Mouse (Mus musculus): Measurements from ENCODE around the gene Eml2. TPM values are rescaled to one million over a fixed set of nuclear protein-coding genes. Genes with fewer than 3 reads are reported as not detected.

Eml2 gene
- polyA plus RNA-seq, 1 experiment from 2014 or later, result 1.4 TPM

DNA sequence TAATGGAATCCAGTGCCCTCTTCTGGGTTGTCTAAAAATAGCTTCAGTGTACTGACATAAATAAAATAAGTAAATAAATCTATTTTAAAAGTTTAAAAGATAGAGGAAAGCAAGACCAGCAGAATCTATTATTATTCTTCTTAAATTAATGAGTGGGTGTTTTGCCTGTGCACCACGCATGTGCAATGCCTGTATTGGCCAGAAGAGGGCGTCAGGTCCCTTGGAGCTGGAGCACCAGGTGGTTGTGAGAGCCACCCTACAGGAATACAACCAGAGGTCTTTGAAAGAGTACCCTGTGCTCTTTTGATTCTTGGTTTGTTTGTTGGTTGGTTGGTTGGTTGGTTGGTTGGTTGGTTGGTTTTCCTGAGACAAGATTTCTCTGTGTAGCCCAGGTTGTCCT, 21.8 kb downstream of the Eml2 start:
- Histone ChIP-seq H3K4me1 (replicated peaks; ENCODE audit: control insufficient read depth, insufficient read depth, low read length) (no peaks in the 10 kb centered on the region), H3K4me2 (replicated peaks; ENCODE audit: low read depth, low read length) (no peak overlapping the region), H3K9ac (ENCODE audit: low read depth, low read length) (no peak overlapping the region), H3K9me3 (ENCODE audit: control insufficient read depth, low read length) (no peaks in the 10 kb centered on the region), H3K27ac (ENCODE audit: low read depth, low read length) (no peak overlapping the region), H3K4me3 (ENCODE audit: low read depth, low read length) (no peak overlapping the region), H3K36me3 (ENCODE audit: control insufficient read depth, insufficient read depth, low read length) (no peaks in the 10 kb centered on the region), H3K27me3 (ENCODE audit: control insufficient read depth, insufficient read depth, low read length) (no peaks in the 10 kb centered on the region; the same call in 1 of the 2 replicates)
- ATAC-seq (ENCODE audit: low FRiP score), result no peak
- peak; percentile 41 for DNase-seq (ENCODE audit: low spot score)
- WGBS, result 33% methylated on average over 2 of the region's 2 CpGs

- Histone ChIP-seq H3K27ac (ENCODE audit: low read depth, low read length) (no peak overlapping the region), H3K27me3 (ENCODE audit: control insufficient read depth, insufficient read depth, low read length) (no peaks in the 10 kb centered on the region; the same call in 1 of the 2 replicates), H3K9ac (ENCODE audit: low read depth, low read length) (no peak overlapping the region), H3K36me3 (ENCODE audit: control insufficient read depth, insufficient read depth, low read length) (no peaks in the 10 kb centered on the region), H3K9me3 (ENCODE audit: control insufficient read depth, low read length) (no peaks in the 10 kb centered on the region), H3K4me1 (replicated peaks; ENCODE audit: control insufficient read depth, insufficient read depth, low read length) (no peaks in the 10 kb centered on the region), H3K4me2 (replicated peaks; ENCODE audit: low read depth, low read length) (no peak overlapping the region), H3K4me3 (ENCODE audit: low read depth, low read length) (no peak overlapping the region)
- DNase-seq (ENCODE audit: low spot score) (no peak), ATAC-seq (ENCODE audit: low FRiP score) (0 out of 2 replicates have a peak, but pooled peaks have one; percentile 51)
- WGBS, result 69% methylated on average over 14 of the region's 15 CpGs
Measured at GRCm38 (mm10) chr7:19201660-19202059, 25.4 kb downstream of the Eml2 start.

- Histone ChIP-seq H3K4me2 (replicated peaks; ENCODE audit: low read depth, low read length) (no peak overlapping the region), H3K9me3 (ENCODE audit: control insufficient read depth, low read length) (no peaks in the 10 kb centered on the region), H3K27me3 (ENCODE audit: control insufficient read depth, insufficient read depth, low read length) (no peaks in the 10 kb centered on the region; the same call in 1 of the 2 replicates), H3K36me3 (ENCODE audit: control insufficient read depth, insufficient read depth, low read length) (no peaks in the 10 kb centered on the region), H3K4me3 (ENCODE audit: low read depth, low read length) (no peak overlapping the region), H3K9ac (ENCODE audit: low read depth, low read length) (no peak overlapping the region), H3K4me1 (replicated peaks; ENCODE audit: control insufficient read depth, insufficient read depth, low read length) (no peaks in the 10 kb centered on the region), H3K27ac (ENCODE audit: low read depth, low read length) (no peak overlapping the region)
- 57% methylated on average over 15 of the region's 15 CpGs for WGBS
- ATAC-seq (ENCODE audit: low FRiP score), result no peak
- no peak for DNase-seq (ENCODE audit: low spot score)
Measured at GRCm38 (mm10) chr7:19202065-19202850, 26.0 kb downstream of the Eml2 start.

DNA sequence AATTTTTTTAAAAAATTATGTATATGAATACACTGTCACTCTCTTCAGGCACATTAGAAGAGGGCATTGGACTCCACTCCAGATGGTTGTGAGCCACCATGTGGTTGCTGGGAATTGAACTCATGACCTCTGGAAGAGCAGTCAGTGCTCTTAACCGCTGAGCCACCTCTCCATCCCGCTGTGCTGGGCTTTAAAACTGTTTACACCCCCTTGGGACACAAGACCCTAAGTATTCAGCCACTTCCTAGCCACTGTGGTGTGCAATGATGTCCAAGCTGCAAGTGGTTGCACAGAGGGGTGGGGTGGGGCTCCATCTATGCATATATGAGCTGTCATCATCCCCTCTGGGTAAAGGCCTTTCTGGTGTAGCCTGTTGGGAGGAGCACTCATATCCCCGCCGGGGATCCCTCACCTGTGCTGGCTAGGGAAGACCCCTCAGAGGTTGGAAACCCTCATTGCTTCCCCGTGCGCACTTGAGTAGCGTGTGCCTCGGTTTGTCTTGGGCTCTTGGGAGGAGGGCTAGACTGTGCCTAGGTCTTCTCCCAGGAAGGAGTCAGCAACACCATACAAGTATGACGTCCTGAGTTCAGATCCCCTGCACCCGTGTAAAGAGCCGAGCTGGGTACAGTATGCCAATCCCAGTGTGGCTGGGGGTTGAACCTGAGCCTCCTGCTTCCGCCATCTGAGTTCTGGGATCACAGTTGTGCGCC, 32.1 kb downstream of the Eml2 start:
- ATAC-seq (ENCODE audit: low FRiP score), result no peak
- WGBS, result 82% methylated on average over 13 of the region's 13 CpGs

DNA sequence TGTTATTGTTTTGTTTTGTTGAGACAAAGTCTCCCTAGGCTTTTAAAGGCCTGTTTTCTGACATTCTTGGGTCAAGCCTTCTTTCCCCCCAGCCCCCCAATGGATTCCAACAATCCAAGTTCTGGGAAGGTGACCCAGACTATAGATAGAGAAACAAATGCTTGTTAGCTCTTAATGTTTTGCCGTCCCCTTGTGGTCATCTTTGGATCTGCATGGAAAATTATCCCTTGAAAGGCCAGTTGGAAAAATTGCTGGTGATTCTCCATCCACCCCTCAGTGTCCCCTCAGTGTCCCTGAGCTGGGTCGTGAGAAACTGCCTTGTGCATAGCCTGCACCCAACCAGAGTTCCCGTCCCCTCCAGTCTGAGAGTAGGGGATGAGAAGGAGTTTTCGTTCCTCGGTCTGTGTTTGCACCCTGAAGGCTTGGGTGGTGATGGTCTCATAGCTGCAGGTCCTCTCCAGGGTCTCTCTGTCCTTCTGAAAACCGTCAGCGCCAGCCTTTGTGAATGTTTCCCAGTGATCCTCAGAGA, 32.8 kb downstream of the Eml2 start:
- no peak for ATAC-seq (ENCODE audit: low FRiP score)
- 53% methylated on average over 7 of the region's 7 CpGs for WGBS
- H3K36me3 ChIP-seq (ENCODE audit: control insufficient read depth, insufficient read depth, low read length), result no peaks in the 10 kb centered on the region
- no peaks in the 10 kb centered on the region; the same call in 1 of the 2 replicates for H3K27me3 ChIP-seq (ENCODE audit: control insufficient read depth, insufficient read depth, low read length)
- peaks cover 2% of the 10 kb centered on the region; the same call in 1 of the 2 replicates for H3K9me3 ChIP-seq (ENCODE audit: control insufficient read depth, low read length)
- H3K27ac ChIP-seq (ENCODE audit: low read depth, low read length), result no peak overlapping the region
- no peak overlapping the region for H3K4me2 ChIP-seq (replicated peaks; ENCODE audit: low read depth, low read length)
- DNase-seq (ENCODE audit: low spot score), result peak; percentile 77
- no peak overlapping the region for H3K9ac ChIP-seq (ENCODE audit: low read depth, low read length)
- H3K4me1 ChIP-seq (replicated peaks; ENCODE audit: control insufficient read depth, insufficient read depth, low read length), result no peaks in the 10 kb centered on the region
- H3K4me3 ChIP-seq (ENCODE audit: low read depth, low read length), result no peak overlapping the region

More for the DNA sequence above, 32.1 kb downstream of the Eml2 start:
- no peak overlapping the region for H3K27ac ChIP-seq (ENCODE audit: low read depth, low read length)
- H3K9ac ChIP-seq (ENCODE audit: low read depth, low read length), result no peak overlapping the region
- no peaks in the 10 kb centered on the region for H3K4me1 ChIP-seq (replicated peaks; ENCODE audit: control insufficient read depth, insufficient read depth, low read length)
- no peak overlapping the region for H3K4me2 ChIP-seq (replicated peaks; ENCODE audit: low read depth, low read length)
- H3K4me3 ChIP-seq (ENCODE audit: low read depth, low read length), result no peak overlapping the region
- DNase-seq (ENCODE audit: low spot score), result no peak
- H3K9me3 ChIP-seq (ENCODE audit: control insufficient read depth, low read length), result peaks cover 2% of the 10 kb centered on the region; the same call in 1 of the 2 replicates
- no peaks in the 10 kb centered on the region for H3K36me3 ChIP-seq (ENCODE audit: control insufficient read depth, insufficient read depth, low read length)
- no peaks in the 10 kb centered on the region; the same call in 1 of the 2 replicates for H3K27me3 ChIP-seq (ENCODE audit: control insufficient read depth, insufficient read depth, low read length)

- no peak overlapping the region for H3K9ac ChIP-seq (ENCODE audit: low read depth, low read length)
- no peak overlapping the region for H3K27ac ChIP-seq (ENCODE audit: low read depth, low read length)
- H3K9me3 ChIP-seq (ENCODE audit: control insufficient read depth, low read length), result peaks cover 2% of the 10 kb centered on the region; the same call in 1 of the 2 replicates
- no peaks in the 10 kb centered on the region for H3K4me1 ChIP-seq (replicated peaks; ENCODE audit: control insufficient read depth, insufficient read depth, low read length)
- no peak for ATAC-seq (ENCODE audit: low FRiP score)
- H3K4me2 ChIP-seq (replicated peaks; ENCODE audit: low read depth, low read length), result no peak overlapping the region
- no peaks in the 10 kb centered on the region for H3K36me3 ChIP-seq (ENCODE audit: control insufficient read depth, insufficient read depth, low read length)
- DNase-seq (ENCODE audit: low spot score), result no peak
- H3K27me3 ChIP-seq (ENCODE audit: control insufficient read depth, insufficient read depth, low read length), result no peaks in the 10 kb centered on the region; the same call in none of the 2 replicates
- WGBS, result 80% methylated on average over 4 of the region's 4 CpGs
- H3K4me3 ChIP-seq (ENCODE audit: low read depth, low read length), result no peak overlapping the region
Measured at GRCm38 (mm10) chr7:19209494-19209893, 33.3 kb downstream of the Eml2 start.

GRCm38 (mm10) chr7:19210010-19210409, 33.8 kb downstream of the Eml2 start:
- Histone ChIP-seq H3K4me1 (replicated peaks; ENCODE audit: control insufficient read depth, insufficient read depth, low read length) (no peaks in the 10 kb centered on the region), H3K9me3 (ENCODE audit: control insufficient read depth, low read length) (peaks cover 2% of the 10 kb centered on the region; the same call in 1 of the 2 replicates), H3K4me2 (replicated peaks; ENCODE audit: low read depth, low read length) (no peak overlapping the region), H3K27ac (ENCODE audit: low read depth, low read length) (no peak overlapping the region), H3K9ac (ENCODE audit: low read depth, low read length) (no peak overlapping the region), H3K4me3 (ENCODE audit: low read depth, low read length) (no peak overlapping the region), H3K36me3 (ENCODE audit: control insufficient read depth, insufficient read depth, low read length) (no peaks in the 10 kb centered on the region), H3K27me3 (ENCODE audit: control insufficient read depth, insufficient read depth, low read length) (no peaks in the 10 kb centered on the region; the same call in none of the 2 replicates)
- DNase-seq (ENCODE audit: low spot score) (peak; percentile 24), ATAC-seq (ENCODE audit: low FRiP score) (no peak)
- 92% methylated on average over 5 of the region's 5 CpGs for WGBS

DNA sequence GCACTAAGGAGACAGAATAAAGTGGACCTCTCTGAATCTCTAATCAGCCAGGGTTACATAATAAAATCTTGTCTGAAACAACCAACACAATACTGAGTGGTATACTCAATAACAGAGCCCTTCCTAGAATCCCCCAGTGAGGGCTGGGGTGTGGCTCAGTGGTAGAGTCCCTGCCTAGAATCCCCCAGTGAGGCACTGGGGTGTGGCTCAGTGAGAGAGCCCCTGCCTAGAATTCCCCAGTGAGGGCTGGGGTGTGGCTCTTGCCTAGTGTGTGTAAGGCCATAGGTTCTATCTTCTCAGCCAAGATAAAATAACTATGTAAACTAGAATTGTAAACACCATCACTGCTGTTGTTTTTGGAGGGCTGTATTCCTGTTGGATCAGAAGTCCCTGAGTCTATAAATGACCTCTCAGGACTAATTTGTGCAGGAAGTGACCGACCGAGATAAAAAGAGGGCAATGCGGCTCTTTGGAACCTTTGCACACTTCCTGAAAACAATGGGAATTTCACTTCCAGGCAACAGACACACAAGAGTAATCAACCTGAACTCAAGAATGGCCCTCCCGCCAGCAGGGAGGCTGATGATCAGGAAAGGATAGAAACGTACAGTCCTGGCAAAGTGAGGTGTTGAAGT, 34.9 kb downstream of the Eml2 start:
- H3K4me2 ChIP-seq (replicated peaks; ENCODE audit: low read depth, low read length), result no peak overlapping the region
- peaks cover 2% of the 10 kb centered on the region; the same call in 1 of the 2 replicates for H3K9me3 ChIP-seq (ENCODE audit: control insufficient read depth, low read length)
- ATAC-seq (ENCODE audit: low FRiP score), result no peak
- 69% methylated on average over 5 of the region's 5 CpGs for WGBS
- H3K4me3 ChIP-seq (ENCODE audit: low read depth, low read length), result no peak overlapping the region
- no peak overlapping the region for H3K9ac ChIP-seq (ENCODE audit: low read depth, low read length)
- H3K36me3 ChIP-seq (ENCODE audit: control insufficient read depth, insufficient read depth, low read length), result no peaks in the 10 kb centered on the region
- H3K27me3 ChIP-seq (ENCODE audit: control insufficient read depth, insufficient read depth, low read length), result no peaks in the 10 kb centered on the region; the same call in none of the 2 replicates
- no peak overlapping the region for H3K27ac ChIP-seq (ENCODE audit: low read depth, low read length)
- DNase-seq (ENCODE audit: low spot score), result no peak
- no peaks in the 10 kb centered on the region for H3K4me1 ChIP-seq (replicated peaks; ENCODE audit: control insufficient read depth, insufficient read depth, low read length)

Measured in hindbrain, embryonic 11.5 days (tissue).